Mouse (Mus musculus) induced T-regulatory cell, adult 2 months (primary cell): Measurements from ENCODE around the gene Hist2h2be.
"Not testable (repeated sequence)": the region's sequence is repeated elsewhere in the genome, so short reads cannot be mapped to it uniquely, and the experiment has no call there.

Source experiments
- DNase-seq: peaks from one replicate; pipeline ENCODE4 v3.0.0-alpha.2; 2012; ENCODE audit warnings: low read depth

The Hist2h2be gene

GRCm38 (mm10) chr3:96262979-96263550, 42.1 kb downstream of the Hist2h2be start, which contains the start of gene Hist2h4:
Gene Hist2h4, minus strand, starts transcription at chr3:96263311.
- DNase-seq: peak; percentile 98

- no peak for DNase-seq
Observed at GRCm38 (mm10) chr3:96263558-96264403, 42.9 kb downstream of the Hist2h2be start.

- no peak for DNase-seq
Observed at GRCm38 (mm10) chr3:96264404-96264949, 43.6 kb downstream of the Hist2h2be start.

GRCm38 (mm10) chr3:96266132-96266710, 45.3 kb downstream of the Hist2h2be start:
- no peak for DNase-seq

- DNase-seq: no peak
Observed at GRCm38 (mm10) chr3:96267541-96267940, 46.6 kb downstream of the Hist2h2be start.

GRCm38 (mm10) chr3:96268051-96268775, 47.3 kb downstream of the Hist2h2be start, which contains the start of gene Hist2h3b:
Gene Hist2h3b, plus strand, starts transcription at chr3:96268654.
- DNase-seq: peak; percentile 88

- not testable (repeated sequence) for DNase-seq
Observed at GRCm38 (mm10) chr3:96268776-96269378, 48.0 kb downstream of the Hist2h2be start.

GRCm38 (mm10) chr3:96269511-96270474, 48.9 kb downstream of the Hist2h2be start, which contains the start of gene Hist2h2bb:
Gene Hist2h2bb, plus strand, starts transcription at chr3:96269752.
- peak; percentile 98 for DNase-seq
